Mouse (Mus musculus) hindbrain, embryonic 15.5 days (tissue): Measurements from ENCODE around the gene Pcsk2. TPM values are rescaled to one million over a fixed set of nuclear protein-coding genes. Genes with fewer than 3 reads are reported as not detected.
A peak's percentile ranks its signal among the peaks of the same experiment; 100 is the strongest.

Experiments used
- ATAC-seq: fragments of 200-750 bp; cut with Nextera tagmentation; 2 replicates; pipeline ENCODE4 v1.8.0; 2017; ENCODE audit warnings: low read depth, moderate number of reproducible peaks, moderate TSS enrichment; ENCODE audit not compliant: low FRiP score
- H3K27ac ChIP-seq: fragments of 300-500 bp; sonication (generic); replicated peaks from 2 replicates; pipeline ENCODE4 v1.5.1; 2015; ENCODE audit warnings: mild to moderate bottlenecking, inconsistent platforms
- H3K27me3 ChIP-seq: fragments of 300-500 bp; sonication (generic); 2 replicates; pipeline ENCODE4 v1.6.1; 2015; ENCODE audit warnings: control low read depth, inconsistent platforms
- H3K36me3 ChIP-seq: fragments of 300-500 bp; sonication (generic); 2 replicates; pipeline ENCODE4 v1.6.1; 2015; ENCODE audit warnings: control low read depth, inconsistent platforms
- H3K4me1 ChIP-seq: fragments of 300-500 bp; sonication (generic); replicated peaks from 2 replicates; pipeline ENCODE4 v1.6.1; 2015; ENCODE audit warnings: control low read depth, inconsistent platforms
- H3K4me2 ChIP-seq: fragments of 300-500 bp; sonication (generic); 2 replicates; pipeline ENCODE4 v1.6.1; 2015; ENCODE audit warnings: moderate library complexity, mild to moderate bottlenecking, inconsistent platforms
- H3K4me3 ChIP-seq: fragments of 300-500 bp; sonication (generic); 2 replicates; pipeline ENCODE4 v1.5.1; 2015; ENCODE audit warnings: mild to moderate bottlenecking, inconsistent platforms
- H3K9ac ChIP-seq: fragments of 300-500 bp; sonication (generic); 2 replicates; pipeline ENCODE4 v1.6.1; 2015; ENCODE audit warnings: inconsistent platforms
- H3K9me3 ChIP-seq: fragments of 300-500 bp; sonication (generic); 2 replicates; pipeline ENCODE4 v1.6.1; 2016; ENCODE audit warnings: control low read depth, inconsistent platforms
- WGBS: fragments of 180-500 bp; shearing (Covaris S2); methylation state at CpG from one replicate; pipeline ENCODE4 v1.1.7; 2015; 5-methylcytosine and 5-hydroxymethylcytosine counted together
- polyA plus RNA-seq: library from polyadenylated mRNA; unstranded; fragments of >200 nt; fragmentation: Nextera tagmentation; extraction: Ambion mirVana; gene quantifications from 2 replicates; pipeline ENCODE4 v1.2.1, GENCODE M21; 2015

The Pcsk2 gene
- polyA plus RNA-seq, 1 experiment from 2014 or later, result 22.4 TPM

- 88% methylated on average over 4 of the region's 4 CpGs for WGBS
- no peak for ATAC-seq
- no peaks in the 10 kb centered on the region for H3K36me3 ChIP-seq
Measured at GRCm38 (mm10) chr2:143654621-143655020, 108.7 kb downstream of the Pcsk2 start.

DNA sequence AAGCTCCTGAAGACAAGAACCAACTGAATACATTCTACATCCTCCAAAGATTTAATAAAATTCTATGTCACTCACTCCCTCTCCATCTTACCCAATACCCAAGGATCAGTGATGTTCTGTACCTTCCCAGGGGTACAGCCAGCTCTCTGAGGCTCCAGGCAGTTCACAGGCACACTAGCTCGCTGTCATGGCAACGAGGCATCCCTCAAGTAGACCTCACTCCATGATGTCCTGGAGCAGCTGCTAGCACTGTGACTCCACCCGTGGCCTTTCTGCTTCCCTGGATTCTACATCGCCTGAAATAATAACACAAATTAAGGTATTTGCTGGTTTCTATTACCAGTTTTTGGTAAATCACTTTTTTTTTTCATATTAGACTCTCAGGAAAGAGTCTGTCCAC lies 111.0 kb downstream of the Pcsk2 start:
- 35% methylated on average over 4 of the region's 4 CpGs for WGBS
- no peaks in the 10 kb centered on the region for H3K36me3 ChIP-seq
- H3K27me3 ChIP-seq, result no peaks in the 10 kb centered on the region
- no peak overlapping the region for H3K9ac ChIP-seq
- H3K9me3 ChIP-seq, result no peaks in the 10 kb centered on the region
- no peaks in the 10 kb centered on the region; the same call in 1 of the 2 replicates for H3K4me1 ChIP-seq
- H3K4me2 ChIP-seq, result no peak overlapping the region
- no peak overlapping the region for H3K4me3 ChIP-seq
- ATAC-seq, result peak; percentile 61; the same call in 1 of the 2 replicates
- no peak overlapping the region for H3K27ac ChIP-seq

More at GRCm38 (mm10) chr2:143654621-143655020, 108.7 kb downstream of the Pcsk2 start:
- H3K27ac ChIP-seq, result no peak overlapping the region
- H3K9me3 ChIP-seq, result no peaks in the 10 kb centered on the region
- no peak overlapping the region for H3K9ac ChIP-seq
- H3K4me1 ChIP-seq, result no peaks in the 10 kb centered on the region; the same call in 1 of the 2 replicates
- H3K4me2 ChIP-seq, result no peak overlapping the region
- no peak overlapping the region for H3K4me3 ChIP-seq
- H3K27me3 ChIP-seq, result no peaks in the 10 kb centered on the region

DNA sequence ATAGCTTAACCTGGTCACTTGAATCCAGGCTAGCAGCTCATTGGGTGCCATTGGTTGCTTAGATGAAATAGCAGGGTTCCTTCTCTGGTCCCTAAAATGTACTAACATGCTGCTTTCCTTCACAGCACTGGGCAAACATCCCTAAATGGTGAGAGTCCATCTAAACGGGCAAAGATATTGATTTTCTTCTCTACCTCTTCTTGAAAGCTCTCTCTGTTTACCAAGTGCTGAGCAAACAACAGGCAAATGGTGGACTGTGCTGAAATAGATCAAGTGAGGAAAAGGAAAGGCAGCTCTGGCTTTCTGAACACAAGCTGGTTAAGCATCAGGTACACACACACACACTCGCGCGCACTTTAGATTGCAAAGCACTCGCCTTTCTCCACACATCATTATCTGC lies 120.8 kb downstream of the Pcsk2 start:
- Histone ChIP-seq H3K4me2 (no peak overlapping the region), H3K36me3 (no peaks in the 10 kb centered on the region), H3K9ac (no peak overlapping the region), H3K9me3 (no peaks in the 10 kb centered on the region), H3K27me3 (no peaks in the 10 kb centered on the region), H3K27ac (no peak overlapping the region), H3K4me3 (no peak overlapping the region), H3K4me1 (no peaks in the 10 kb centered on the region)
- WGBS, result 87% methylated on average over 5 of the region's 5 CpGs
- no peak for ATAC-seq

DNA sequence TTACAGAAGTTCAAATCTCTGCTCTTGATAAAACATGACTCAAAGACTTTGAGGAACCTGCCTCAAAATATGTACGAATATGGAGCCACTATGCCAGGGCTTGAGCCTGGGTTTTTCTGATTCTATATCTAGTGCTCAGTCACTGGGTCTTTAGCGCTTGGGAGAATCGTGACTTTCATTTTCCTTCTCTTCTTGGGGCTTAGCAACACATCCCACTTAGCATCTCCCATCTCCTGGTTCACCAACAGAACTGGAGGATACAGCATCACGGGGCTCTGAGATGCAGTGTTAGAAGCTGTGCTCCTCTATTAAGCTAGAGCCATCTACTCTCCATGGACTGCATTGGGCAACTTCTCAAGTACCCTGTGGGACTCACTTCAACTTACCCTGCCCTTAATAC lies 131.9 kb downstream of the Pcsk2 start:
- Histone ChIP-seq H3K36me3 (no peaks in the 10 kb centered on the region), H3K27ac (no peak overlapping the region), H3K4me2 (no peak overlapping the region), H3K9ac (no peak overlapping the region), H3K9me3 (no peaks in the 10 kb centered on the region), H3K4me3 (no peak overlapping the region), H3K4me1 (no peaks in the 10 kb centered on the region), H3K27me3 (no peaks in the 10 kb centered on the region)
- no peak for ATAC-seq
- WGBS, result 92% methylated on average over 4 of the region's 4 CpGs

DNA sequence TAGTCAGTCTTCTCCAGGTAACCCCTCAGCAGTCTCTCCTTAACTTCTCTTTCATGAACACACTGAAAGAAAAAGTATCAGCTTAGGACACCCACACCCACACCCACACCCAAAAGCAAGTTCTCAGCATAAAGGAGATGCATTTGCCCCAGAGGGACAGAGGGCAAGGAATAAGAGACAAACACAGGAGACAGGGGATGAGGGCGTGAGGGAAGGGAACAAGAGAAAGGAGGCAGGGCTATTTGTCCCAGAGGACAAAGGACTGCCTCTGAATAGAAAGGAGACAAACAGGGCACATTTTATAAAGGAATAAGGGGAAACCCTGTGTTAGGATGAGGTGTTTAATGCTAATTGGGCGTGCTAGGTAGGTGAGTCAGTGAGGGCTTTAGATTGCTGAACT lies 133.6 kb downstream of the Pcsk2 start:
- no peak for ATAC-seq
- Histone ChIP-seq H3K36me3 (no peaks in the 10 kb centered on the region), H3K9me3 (no peaks in the 10 kb centered on the region), H3K27ac (no peak overlapping the region), H3K4me3 (no peak overlapping the region), H3K4me1 (no peaks in the 10 kb centered on the region), H3K9ac (no peak overlapping the region), H3K4me2 (no peak overlapping the region), H3K27me3 (no peaks in the 10 kb centered on the region)
- 41% methylated on average over 2 of the region's 2 CpGs for WGBS

GRCm38 (mm10) chr2:143681873-143682555 lies 136.1 kb downstream of the Pcsk2 start:
- 65% methylated on average over 8 of the region's 8 CpGs for WGBS
- no peak overlapping the region for H3K4me3 ChIP-seq
- H3K9ac ChIP-seq, result no peak overlapping the region
- 0 out of 2 replicates have a peak overlapping the region, but pooled peaks have one; percentile 9 for H3K27ac ChIP-seq
- no peak overlapping the region for H3K4me2 ChIP-seq
- no peaks in the 10 kb centered on the region for H3K36me3 ChIP-seq
- ATAC-seq, result peak; percentile 70
- no peaks in the 10 kb centered on the region for H3K9me3 ChIP-seq
- no peaks in the 10 kb centered on the region for H3K27me3 ChIP-seq
- no peaks in the 10 kb centered on the region for H3K4me1 ChIP-seq

GRCm38 (mm10) chr2:143683513-143683912 lies 137.6 kb downstream of the Pcsk2 start:
- H3K9me3 ChIP-seq, result no peaks in the 10 kb centered on the region
- no peak overlapping the region for H3K4me2 ChIP-seq
- no peaks in the 10 kb centered on the region for H3K36me3 ChIP-seq
- no peak for ATAC-seq
- no peak overlapping the region for H3K9ac ChIP-seq
- no peak overlapping the region for H3K4me3 ChIP-seq
- no peaks in the 10 kb centered on the region for H3K27me3 ChIP-seq
- H3K27ac ChIP-seq, result no peak overlapping the region
- 96% methylated on average over 2 of the region's 2 CpGs for WGBS
- no peaks in the 10 kb centered on the region for H3K4me1 ChIP-seq

GRCm38 (mm10) chr2:143691244-143691643 lies 145.3 kb downstream of the Pcsk2 start:
- no peak overlapping the region for H3K4me3 ChIP-seq
- 57% methylated on average over 3 of the region's 3 CpGs for WGBS
- no peaks in the 10 kb centered on the region for H3K27me3 ChIP-seq
- H3K9ac ChIP-seq, result no peak overlapping the region
- no peak overlapping the region for H3K27ac ChIP-seq
- peaks cover 6% of the 10 kb centered on the region; the same call in 1 of the 2 replicates for H3K9me3 ChIP-seq
- no peak overlapping the region for H3K4me2 ChIP-seq
- H3K4me1 ChIP-seq, result 0 out of 2 replicates have a peak, but pooled peaks cover 1% of the 10 kb centered on the region
- no peak for ATAC-seq
- H3K36me3 ChIP-seq, result peaks cover 15% of the 10 kb centered on the region; the same call in 1 of the 2 replicates

- 45% methylated on average over 14 of the region's 14 CpGs for WGBS
- peak overlapping the region; percentile 11; the same call in 1 of the 2 replicates for H3K4me2 ChIP-seq
- H3K9me3 ChIP-seq, result peaks cover 6% of the 10 kb centered on the region; the same call in 1 of the 2 replicates
- 0 out of 2 replicates have a peak, but pooled peaks cover 4% of the 10 kb centered on the region for H3K4me1 ChIP-seq
- H3K36me3 ChIP-seq, result peaks cover 15% of the 10 kb centered on the region; the same call in 1 of the 2 replicates
- H3K4me3 ChIP-seq, result no peak overlapping the region
- peak overlapping the region; percentile 35 for H3K27ac ChIP-seq
- no peak overlapping the region for H3K9ac ChIP-seq
- ATAC-seq, result peak; percentile 59
- H3K27me3 ChIP-seq, result no peaks in the 10 kb centered on the region
Measured at GRCm38 (mm10) chr2:143696026-143696557, 150.1 kb downstream of the Pcsk2 start.

- 88% methylated on average over 7 of the region's 7 CpGs for WGBS
- Histone ChIP-seq H3K4me3 (no peak overlapping the region), H3K9ac (no peak overlapping the region), H3K36me3 (peaks cover 15% of the 10 kb centered on the region; the same call in 1 of the 2 replicates), H3K27me3 (no peaks in the 10 kb centered on the region), H3K27ac (peak overlapping the region; percentile 35), H3K9me3 (peaks cover 6% of the 10 kb centered on the region; the same call in 1 of the 2 replicates), H3K4me1 (0 out of 2 replicates have a peak, but pooled peaks cover 4% of the 10 kb centered on the region), H3K4me2 (no peak overlapping the region)
- ATAC-seq, result peak; percentile 37; the same call in 1 of the 2 replicates
Measured at GRCm38 (mm10) chr2:143696704-143697103, 150.7 kb downstream of the Pcsk2 start.

- no peak overlapping the region for H3K4me2 ChIP-seq
- H3K4me1 ChIP-seq, result 0 out of 2 replicates have a peak, but pooled peaks cover 4% of the 10 kb centered on the region
- 73% methylated on average over 5 of the region's 5 CpGs for WGBS
- no peak overlapping the region; the same call in 1 of the 2 replicates for H3K27ac ChIP-seq
- H3K36me3 ChIP-seq, result no peaks in the 10 kb centered on the region
- no peak overlapping the region for H3K4me3 ChIP-seq
- H3K9me3 ChIP-seq, result no peaks in the 10 kb centered on the region
- no peak overlapping the region for H3K9ac ChIP-seq
- ATAC-seq, result no peak
- no peaks in the 10 kb centered on the region for H3K27me3 ChIP-seq
Measured at GRCm38 (mm10) chr2:143701141-143701540, 155.2 kb downstream of the Pcsk2 start.

- H3K9ac ChIP-seq, result no peak overlapping the region
- H3K27ac ChIP-seq, result no peak overlapping the region
- WGBS, result 52% methylated on average over 3 of the region's 3 CpGs
- no peak overlapping the region for H3K4me3 ChIP-seq
- H3K9me3 ChIP-seq, result no peaks in the 10 kb centered on the region
- H3K27me3 ChIP-seq, result no peaks in the 10 kb centered on the region
- 0 out of 2 replicates have a peak, but pooled peaks have one; percentile 27 for ATAC-seq
- no peaks in the 10 kb centered on the region for H3K36me3 ChIP-seq
- H3K4me1 ChIP-seq, result no peaks in the 10 kb centered on the region
- H3K4me2 ChIP-seq, result no peak overlapping the region
Measured at GRCm38 (mm10) chr2:143702931-143703344, 157.0 kb downstream of the Pcsk2 start.
